Mouse (Mus musculus) heart, embryonic 14.5 days (tissue): ENCODE measurements around the gene Tmem150a. TPM values are rescaled to one million over a fixed set of nuclear protein-coding genes. Genes with fewer than 3 reads are reported as not detected.

ENCODE experiments used
- ATAC-seq: fragments of 200-750 bp; cut with Nextera tagmentation; 2 replicates; pipeline ENCODE4 v1.8.0; 2017; ENCODE audit warnings: low read depth, moderate TSS enrichment; ENCODE audit not compliant: insufficient number of reproducible peaks, insufficient read depth, low FRiP score
- H3K27ac ChIP-seq, 2 experiments: fragments of 200-500 bp in 1 of 2; fragments of 300-500 bp in 1 of 2; sonication (generic) in 1 of 2; replicated peaks in 1 of 2; 2 replicates each; pipeline ENCODE4 v1.5.1; 2012 to 2014; ENCODE audit warnings: low read depth in 2 of 2, low read length in 2 of 2, control low read depth in 1 of 2, mild to moderate bottlenecking in 1 of 2, mixed read lengths in 1 of 2; ENCODE audit not compliant: control insufficient read depth in 1 of 2, insufficient read depth in 1 of 2
- H3K27me3 ChIP-seq: fragments of 300-500 bp; sonication (generic); 2 replicates; pipeline ENCODE4 v1.6.1; 2014; ENCODE audit warnings: mild to moderate bottlenecking, low read length, control low read depth; ENCODE audit not compliant: control insufficient read depth, insufficient read depth
- H3K36me3 ChIP-seq: fragments of 300-500 bp; sonication (generic); 2 replicates; pipeline ENCODE4 v1.6.1; 2014; ENCODE audit warnings: mild to moderate bottlenecking, control low read depth, low read length, mixed read lengths; ENCODE audit not compliant: control insufficient read depth, insufficient read depth
- H3K4me1 ChIP-seq, 2 experiments: fragments of 200-500 bp in 1 of 2; fragments of 300-500 bp in 1 of 2; sonication (generic) in 1 of 2; 2 replicates each; pipeline ENCODE4 v1.6.1; 2012 to 2014; ENCODE audit warnings: low read length in 2 of 2, control low read depth in 1 of 2, mixed read lengths in 1 of 2; ENCODE audit not compliant: control insufficient read depth in 2 of 2, insufficient read depth in 2 of 2
- H3K4me2 ChIP-seq: fragments of 300-500 bp; sonication (generic); 2 replicates; pipeline ENCODE4 v1.6.1; 2014; ENCODE audit warnings: mild to moderate bottlenecking, low read length
- H3K4me3 ChIP-seq, 2 experiments: fragments of 200-500 bp in 1 of 2; fragments of 300-500 bp in 1 of 2; sonication (generic) in 1 of 2; 2 replicates each; pipeline ENCODE4 v1.5.1; 2012 to 2014; ENCODE audit warnings: low read length in 2 of 2, mild to moderate bottlenecking in 2 of 2, control low read depth in 1 of 2, low read depth in 1 of 2, moderate library complexity in 1 of 2; ENCODE audit not compliant: control insufficient read depth in 1 of 2, insufficient read depth in 1 of 2
- H3K9ac ChIP-seq: fragments of 300-500 bp; sonication (generic); 2 replicates; pipeline ENCODE4 v1.6.1; 2014; ENCODE audit warnings: mild to moderate bottlenecking, low read length
- H3K9me3 ChIP-seq: fragments of 300-500 bp; sonication (generic); 2 replicates; pipeline ENCODE4 v1.6.1; 2016; ENCODE audit warnings: low read length, control low read depth; ENCODE audit not compliant: control insufficient read depth
- WGBS: fragments of 180-500 bp; shearing (Covaris S2); extraction: QIAGEN DNeasy Blood & Tissue Kit; methylation state at CpG from one replicate; pipeline ENCODE4 v1.1.7; 2014; 5-methylcytosine and 5-hydroxymethylcytosine counted together
- polyA plus RNA-seq: library from polyadenylated mRNA; unstranded; fragments of >200 nt; fragmentation: Nextera tagmentation; extraction: Ambion mirVana; gene quantifications from 2 replicates; pipeline ENCODE4 v1.2.1, GENCODE M21; 2014

Tmem150a gene
- polyA plus RNA-seq = 14.4 and 16.4 TPM in 2 replicates

DNA sequence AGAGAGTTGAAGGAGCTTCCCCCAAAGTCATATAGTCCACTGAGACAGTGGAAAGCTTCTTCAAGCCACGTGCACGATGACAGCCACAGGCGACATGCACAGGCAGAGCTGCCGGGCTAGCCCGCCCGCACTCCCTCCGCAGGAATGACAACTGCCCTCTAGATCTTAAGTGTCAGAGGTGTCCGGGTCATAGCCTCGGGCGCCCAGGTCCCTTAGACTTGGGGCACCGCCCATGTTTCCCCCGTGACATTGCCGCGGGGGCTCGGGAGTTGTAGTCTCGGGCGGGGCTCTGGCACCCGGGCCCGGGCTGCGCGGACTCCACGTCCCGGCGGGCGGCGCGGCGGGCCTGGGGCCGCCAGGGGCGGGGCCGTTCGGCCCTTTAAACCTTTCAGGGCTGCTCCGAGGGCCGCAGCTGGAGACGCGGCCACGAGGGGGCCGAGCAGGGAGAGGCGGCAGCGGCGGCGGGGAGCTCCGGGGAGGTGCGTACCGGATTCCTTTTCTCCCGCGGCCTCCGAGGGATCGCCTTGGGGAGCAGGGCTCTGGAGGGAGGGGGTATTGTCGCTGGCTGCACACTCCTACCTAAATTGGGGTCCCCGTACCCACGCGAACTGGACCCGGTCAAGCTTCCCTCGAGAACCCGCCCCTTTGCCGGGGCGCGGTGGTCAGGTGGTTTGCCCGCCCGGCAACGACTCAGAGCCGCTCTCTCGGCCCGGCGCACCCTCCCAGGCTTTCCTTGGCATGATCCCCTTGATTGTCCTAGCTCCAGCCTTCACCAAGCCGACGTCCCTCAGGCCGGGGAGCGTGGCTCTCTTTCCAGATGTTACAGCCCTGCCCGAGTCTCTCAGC is at the start of gene Tmem150a:
TSS of gene Tmem150a (plus strand) at position 382 of the 846 bp plus-strand sequence.
- peaks cover 41% of the 10 kb centered on the region for H3K36me3 ChIP-seq
- peak within 1 kb of the TSS; percentile 23 to 42 for H3K27ac ChIP-seq
- H3K9me3 ChIP-seq = no peaks in the 10 kb centered on the region
- H3K27me3 ChIP-seq = no peaks in the 10 kb centered on the region
- ATAC-seq = peak; percentile 91
- under 1% methylated on average over 69 of the region's 71 CpGs for WGBS
- H3K9ac ChIP-seq = peak within 1 kb of the TSS; percentile 82
- peaks cover 8 to 38% of the 10 kb centered on the region in 2 experiments for H3K4me1 ChIP-seq
- peak within 1 kb of the TSS; percentile 69 to 72 for H3K4me3 ChIP-seq
- peak within 1 kb of the TSS; percentile 94 for H3K4me2 ChIP-seq

DNA sequence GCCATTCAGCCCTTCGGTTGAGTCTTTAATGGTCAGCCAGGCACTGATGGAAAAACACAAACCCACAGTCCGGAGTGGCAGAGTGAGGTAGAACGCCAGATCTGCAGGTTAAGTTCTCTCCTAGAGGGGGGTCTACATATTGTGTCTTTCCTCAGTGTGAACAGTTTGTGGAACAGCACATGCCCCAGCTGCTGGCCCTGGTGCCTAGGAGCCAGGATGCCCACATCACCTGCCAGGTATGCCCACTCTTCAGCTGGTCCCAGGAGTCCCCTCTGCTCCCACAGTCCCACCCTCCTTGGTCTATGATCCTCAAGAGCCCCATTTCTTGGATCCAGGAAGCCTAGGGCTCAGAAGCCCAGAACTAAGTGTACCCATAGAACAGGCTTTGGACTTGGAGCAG is 43.0 kb upstream of the Tmem150a start:
- no peak overlapping the region for H3K27ac ChIP-seq
- ATAC-seq = no peak
- peaks cover 24 to 33% of the 10 kb centered on the region in 2 experiments for H3K4me1 ChIP-seq
- peaks cover 7% of the 10 kb centered on the region for H3K36me3 ChIP-seq
- H3K27me3 ChIP-seq = no peaks in the 10 kb centered on the region
- H3K9me3 ChIP-seq = no peaks in the 10 kb centered on the region
- H3K4me3 ChIP-seq = no peak overlapping the region
- no peak overlapping the region for H3K4me2 ChIP-seq
- no peak overlapping the region for H3K9ac ChIP-seq
- WGBS = 89% methylated on average over 3 of the region's 3 CpGs

DNA sequence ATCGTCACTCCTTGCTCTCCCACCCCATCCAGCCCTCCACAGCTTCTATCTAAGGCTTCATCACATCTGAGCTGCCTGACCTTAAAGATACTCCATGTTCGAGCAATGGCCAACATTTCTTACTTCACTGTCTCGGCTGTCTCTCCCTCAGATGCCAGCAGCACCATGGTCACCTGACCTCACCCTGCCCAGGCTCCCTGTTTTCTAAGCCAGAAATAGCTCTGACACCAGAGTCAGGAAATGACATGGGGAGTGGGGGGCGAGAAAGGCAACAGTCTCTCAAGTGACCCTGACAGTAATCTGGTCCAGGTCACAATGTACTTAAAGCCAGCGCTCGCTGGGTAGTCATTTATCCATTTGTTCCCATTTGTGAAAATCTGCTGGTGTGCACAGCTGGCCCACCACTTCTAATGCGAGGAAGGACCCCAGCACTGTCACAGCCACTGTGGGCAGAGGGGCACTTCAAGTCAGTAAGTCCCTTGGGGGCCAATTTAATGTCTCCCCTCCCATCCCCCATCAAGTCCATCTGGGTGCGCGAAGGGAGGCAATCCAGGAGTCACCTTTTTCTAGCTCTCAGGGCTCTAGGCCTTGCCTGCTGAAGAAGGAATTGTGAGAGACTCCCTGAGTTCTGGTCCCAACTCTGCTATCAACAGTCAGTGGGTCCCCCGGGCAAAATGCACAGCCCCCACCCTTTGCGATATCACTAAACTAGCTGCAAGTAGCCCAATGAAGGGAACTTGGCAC is 42.0 kb upstream of the Tmem150a start:
- WGBS = 42% methylated on average over 11 of the region's 11 CpGs
- H3K27me3 ChIP-seq = no peaks in the 10 kb centered on the region
- peaks cover 18% of the 10 kb centered on the region for H3K36me3 ChIP-seq
- H3K4me1 ChIP-seq = peaks cover 24 to 33% of the 10 kb centered on the region in 2 experiments
- H3K27ac ChIP-seq = peak overlapping the region; percentile 73 to 76
- peak overlapping the region; percentile 11; the same call in 1 of the 2 replicates for H3K4me2 ChIP-seq
- H3K9ac ChIP-seq = no peak overlapping the region
- no peaks in the 10 kb centered on the region for H3K9me3 ChIP-seq
- peak; percentile 22; the same call in 1 of the 2 replicates for ATAC-seq
- H3K4me3 ChIP-seq = no peak overlapping the region

- peaks cover 24 to 36% of the 10 kb centered on the region in 2 experiments for H3K4me1 ChIP-seq
- no peaks in the 10 kb centered on the region for H3K27me3 ChIP-seq
- H3K9ac ChIP-seq = peak overlapping the region; percentile 27; the same call in 1 of the 2 replicates
- H3K4me2 ChIP-seq = no peak overlapping the region
- H3K4me3 ChIP-seq = no peak overlapping the region
- no peak for ATAC-seq
- peaks cover 38% of the 10 kb centered on the region for H3K36me3 ChIP-seq
- no peaks in the 10 kb centered on the region for H3K9me3 ChIP-seq
- 54% methylated on average over 2 of the region's 2 CpGs for WGBS
- peak overlapping the region; percentile 23 to 77; a peak in 3 of 4 replicates for H3K27ac ChIP-seq
Observed at GRCm38 (mm10) chr6:72315384-72315783, 39.9 kb upstream of the Tmem150a start.

GRCm38 (mm10) chr6:72316044-72316443 is 39.2 kb upstream of the Tmem150a start:
- H3K9ac ChIP-seq = peak overlapping the region; percentile 12; the same call in 1 of the 2 replicates
- H3K9me3 ChIP-seq = no peaks in the 10 kb centered on the region
- H3K36me3 ChIP-seq = peaks cover 44% of the 10 kb centered on the region
- peaks cover 24 to 36% of the 10 kb centered on the region in 2 experiments for H3K4me1 ChIP-seq
- ATAC-seq = no peak
- no peaks in the 10 kb centered on the region for H3K27me3 ChIP-seq
- H3K4me2 ChIP-seq = no peak overlapping the region
- peak overlapping the region in 1 of 2 experiments; percentile 77; a peak in 3 of 4 replicates for H3K27ac ChIP-seq
- 12% methylated on average over 1 of the region's 1 CpGs for WGBS
- no peak overlapping the region for H3K4me3 ChIP-seq

DNA sequence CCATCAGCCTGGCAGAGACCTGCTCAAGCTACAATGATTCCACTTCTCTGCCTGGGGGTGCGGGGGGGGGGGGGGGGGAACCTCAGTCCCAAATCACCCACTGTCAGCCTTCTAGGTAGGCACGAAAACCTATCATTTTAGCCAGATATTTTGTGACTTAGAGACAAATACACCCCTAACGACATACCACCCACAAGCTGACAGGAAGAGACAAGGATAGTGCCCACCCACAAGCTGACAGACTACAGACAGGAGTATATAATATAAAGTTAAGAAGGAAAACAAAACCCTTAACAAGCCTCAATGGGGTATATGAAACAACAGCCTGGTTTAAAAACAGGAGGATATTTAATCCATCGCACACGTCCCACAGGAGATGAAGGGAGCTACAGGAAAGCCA is 36.8 kb upstream of the Tmem150a start:
- no peak overlapping the region for H3K4me2 ChIP-seq
- ATAC-seq = no peak
- no peaks in the 10 kb centered on the region for H3K9me3 ChIP-seq
- H3K4me3 ChIP-seq = no peak overlapping the region
- H3K27ac ChIP-seq = no peak overlapping the region
- 86% methylated on average over 5 of the region's 5 CpGs for WGBS
- H3K36me3 ChIP-seq = peaks cover 61% of the 10 kb centered on the region
- H3K4me1 ChIP-seq = peaks cover 13 to 26% of the 10 kb centered on the region in 2 experiments
- H3K27me3 ChIP-seq = no peaks in the 10 kb centered on the region
- no peak overlapping the region for H3K9ac ChIP-seq

DNA sequence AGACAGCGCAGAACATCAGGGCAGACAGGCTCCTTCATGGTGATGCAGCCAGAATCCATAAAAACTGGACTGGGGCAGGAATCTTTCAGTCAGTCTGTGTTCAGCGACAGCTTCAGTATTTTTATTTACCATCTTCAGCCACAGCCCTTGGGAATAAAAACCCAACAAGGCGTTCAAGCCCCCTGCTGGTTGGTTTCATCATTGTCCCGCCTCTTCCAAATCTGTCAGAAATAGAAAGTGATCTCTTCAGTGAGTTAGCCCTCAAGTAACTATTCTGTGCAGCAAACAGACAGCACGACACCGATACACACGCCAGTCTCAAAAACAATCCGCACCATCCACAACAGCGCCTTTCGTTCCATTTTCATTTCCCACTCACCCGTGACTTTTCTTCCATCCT is 36.2 kb upstream of the Tmem150a start:
- no peak overlapping the region for H3K4me2 ChIP-seq
- H3K9me3 ChIP-seq = no peaks in the 10 kb centered on the region
- no peak overlapping the region for H3K9ac ChIP-seq
- H3K27ac ChIP-seq = peak overlapping the region in 1 of 2 experiments; percentile 51; a peak in 1 of 4 replicates
- no peaks in the 10 kb centered on the region for H3K27me3 ChIP-seq
- peaks cover 67% of the 10 kb centered on the region for H3K36me3 ChIP-seq
- no peak for ATAC-seq
- H3K4me1 ChIP-seq = peaks cover 9 to 20% of the 10 kb centered on the region in 2 experiments
- H3K4me3 ChIP-seq = no peak overlapping the region
- 61% methylated on average over 11 of the region's 11 CpGs for WGBS
